11 mouse cellular contexts compared by ENCODE assay signal in genomic region chr6:97355141-97355540, GRCm38 (mm10).
DNase-seq lines count a peak whose midpoint lies in the region; ATAC-seq lines count a peak whose summit lies in the region.
"Had no signal": no experiment of that assay in that cellular context is flagged by ENCODE, and none has a peak within 500 bp of the region (broad histone marks: within the 10 kb centered on the region; RNA-seq: fewer than 3 reads in every experiment).

No protein-coding gene starts in this region.

- H3K36me3 ChIP-seq in forebrain, embryonic 10.5 days (replicated peaks): no peaks in the 10 kb centered on the region
- no peaks in the 10 kb centered on the region for H3K36me3 ChIP-seq in forebrain, embryonic 16.5 days (ENCODE audit: control insufficient read depth, insufficient read depth)
- no peaks in the 10 kb centered on the region for H3K36me3 ChIP-seq in hindbrain, embryonic 14.5 days (replicated peaks; ENCODE audit: control insufficient read depth, insufficient read depth)
- no peaks in the 10 kb centered on the region for H3K36me3 ChIP-seq in hindbrain, embryonic 16.5 days (ENCODE audit: control insufficient read depth, insufficient read depth, low read length)
- 0 out of 2 replicates have a peak, but pooled peaks cover 7% of the 10 kb centered on the region for H3K36me3 ChIP-seq in neural tube, embryonic 13.5 days
- H3K36me3 ChIP-seq in neural tube, embryonic 15.5 days: no peaks in the 10 kb centered on the region

- WGBS in forebrain, embryonic 10.5 days: 5% methylated on average over 8 of the region's 8 CpGs
- WGBS in forebrain, embryonic 16.5 days: 12% methylated on average over 8 of the region's 8 CpGs
- 10% methylated on average over 8 of the region's 8 CpGs for WGBS in hindbrain, embryonic 14.5 days
- WGBS in hindbrain, embryonic 16.5 days: 19% methylated on average over 8 of the region's 8 CpGs
- 12% methylated on average over 8 of the region's 8 CpGs for whole genome bisulfite sequencing in neural tube, embryonic 13.5 days
- WGBS in neural tube, embryonic 15.5 days: 23% methylated on average over 8 of the region's 8 CpGs

- peaks cover 39% of the 10 kb centered on the region for H3K27me3 ChIP-seq in forebrain, embryonic 10.5 days (ENCODE audit: poor library complexity, severe bottlenecking)
- H3K27me3 ChIP-seq in forebrain, embryonic 16.5 days (replicated peaks; ENCODE audit: control insufficient read depth, insufficient read depth, low read length): no peaks in the 10 kb centered on the region
- no peaks in the 10 kb centered on the region for H3K27me3 ChIP-seq in hindbrain, embryonic 14.5 days (ENCODE audit: control insufficient read depth, insufficient read depth, low read length)
- no peaks in the 10 kb centered on the region for H3K27me3 ChIP-seq in hindbrain, embryonic 16.5 days (replicated peaks; ENCODE audit: control insufficient read depth, insufficient read depth, low read length)
- no peaks in the 10 kb centered on the region for H3K27me3 ChIP-seq in neural tube, embryonic 13.5 days
- no peaks in the 10 kb centered on the region for H3K27me3 ChIP-seq in neural tube, embryonic 15.5 days (replicated peaks)

- H3K27ac ChIP-seq in forebrain, embryonic 10.5 days: peak overlapping the region; percentile 66
- H3K27ac ChIP-seq in forebrain, embryonic 16.5 days (ENCODE audit: low read length): no peak overlapping the region
- no peak overlapping the region for H3K27ac ChIP-seq in hindbrain, embryonic 14.5 days
- no peak overlapping the region for H3K27ac ChIP-seq in hindbrain, embryonic 16.5 days (ENCODE audit: low read depth, low read length)
- no peak overlapping the region for H3K27ac ChIP-seq in neural tube, embryonic 13.5 days (replicated peaks)
- H3K27ac ChIP-seq in neural tube, embryonic 15.5 days (replicated peaks): no peak overlapping the region

- no peak overlapping the region for H3K4me2 ChIP-seq in forebrain, embryonic 16.5 days (ENCODE audit: low read length)
- H3K4me2 ChIP-seq in hindbrain, embryonic 14.5 days (replicated peaks): peak overlapping the region; percentile 11; the same call in 1 of the 2 replicates
- H3K4me2 ChIP-seq in hindbrain, embryonic 16.5 days (ENCODE audit: low read length): no peak overlapping the region
- H3K4me2 ChIP-seq in neural tube, embryonic 13.5 days: 0 out of 2 replicates have a peak overlapping the region, but pooled peaks have one; percentile 11
- no peak overlapping the region for H3K4me2 ChIP-seq in neural tube, embryonic 15.5 days

- no peak for DNase-seq in forebrain, embryonic 10.5 days (ENCODE audit: extremely low spot score, low spot score)
- no peak for DNase-seq in hindbrain, embryonic 14.5 days (ENCODE audit: low spot score)
- DNase-seq in ovary, postnatal 36 days (ENCODE audit: low spot score): no peak
- DNase-seq: cerebellum, adult 2 months; lung, adult 18-20 months had no signal

- H3K9me3 ChIP-seq in forebrain, embryonic 10.5 days: no peaks in the 10 kb centered on the region
- no peaks in the 10 kb centered on the region for H3K9me3 ChIP-seq in forebrain, embryonic 16.5 days (ENCODE audit: control insufficient read depth, low read length)
- no peaks in the 10 kb centered on the region for H3K9me3 ChIP-seq in hindbrain, embryonic 14.5 days (ENCODE audit: control insufficient read depth, low read length)
- H3K9me3 ChIP-seq in hindbrain, embryonic 16.5 days (ENCODE audit: control insufficient read depth, low read length): no peaks in the 10 kb centered on the region
- H3K9me3 ChIP-seq in neural tube, embryonic 13.5 days: no peaks in the 10 kb centered on the region
- H3K9me3 ChIP-seq in neural tube, embryonic 15.5 days (replicated peaks): no peaks in the 10 kb centered on the region

- ATAC-seq in forebrain, embryonic 16.5 days: no peak
- no peak for ATAC-seq in hindbrain, embryonic 14.5 days (ENCODE audit: low FRiP score)
- ATAC-seq in hindbrain, embryonic 16.5 days: no peak
- no peak for ATAC-seq in neural tube, embryonic 13.5 days (ENCODE audit: low read depth)
- ATAC-seq in neural tube, embryonic 15.5 days (ENCODE audit: low FRiP score): no peak
- no peak for ATAC-seq in megakaryocyte progenitor cell, adult 5-6 weeks (replicated peaks; ENCODE audit: poor library complexity)
- ATAC-seq: inflammation-experienced regulatory T-cells, adult 6 months had no signal

- no peak overlapping the region; the same call in 1 of the 2 replicates for H3K4me3 ChIP-seq in forebrain, embryonic 10.5 days
- no peak overlapping the region for H3K4me3 ChIP-seq in forebrain, embryonic 16.5 days (replicated peaks; ENCODE audit: low read length)
- no peak overlapping the region for H3K4me3 ChIP-seq in hindbrain, embryonic 14.5 days (replicated peaks; ENCODE audit: low read length)
- H3K4me3 ChIP-seq in hindbrain, embryonic 16.5 days (ENCODE audit: low read length): no peak overlapping the region
- no peak overlapping the region for H3K4me3 ChIP-seq in neural tube, embryonic 13.5 days
- H3K4me3 ChIP-seq in neural tube, embryonic 15.5 days (replicated peaks): no peak overlapping the region

- H3K9ac ChIP-seq in forebrain, embryonic 16.5 days (replicated peaks; ENCODE audit: low read depth, low read length): no peak overlapping the region
- no peak overlapping the region for H3K9ac ChIP-seq in hindbrain, embryonic 14.5 days
- no peak overlapping the region for H3K9ac ChIP-seq in hindbrain, embryonic 16.5 days (ENCODE audit: low read depth, low read length)
- 0 out of 2 replicates have a peak overlapping the region, but pooled peaks have one; percentile 31 for H3K9ac ChIP-seq in neural tube, embryonic 13.5 days
- H3K9ac ChIP-seq in neural tube, embryonic 15.5 days (replicated peaks): no peak overlapping the region

- peaks cover 68% of the 10 kb centered on the region for H3K4me1 ChIP-seq in forebrain, embryonic 10.5 days
- H3K4me1 ChIP-seq in forebrain, embryonic 16.5 days (replicated peaks; ENCODE audit: control insufficient read depth, insufficient read depth, low read length): peaks cover 15% of the 10 kb centered on the region
- H3K4me1 ChIP-seq in hindbrain, embryonic 14.5 days (replicated peaks; ENCODE audit: control insufficient read depth, insufficient read depth, low read length): peaks cover 18% of the 10 kb centered on the region
- peaks cover 13% of the 10 kb centered on the region for H3K4me1 ChIP-seq in hindbrain, embryonic 16.5 days (ENCODE audit: control insufficient read depth, insufficient read depth, low read depth, low read length)
- peaks cover 42% of the 10 kb centered on the region for H3K4me1 ChIP-seq in neural tube, embryonic 13.5 days (replicated peaks)
- peaks cover 21% of the 10 kb centered on the region for H3K4me1 ChIP-seq in neural tube, embryonic 15.5 days

Comparison
In these comparisons a context has a peak if more than half of its experiments do, and no peak if none do; other contexts are left out.
1. H3K4me2 ChIP-seq: peak in hindbrain, embryonic 14.5 days (single experiment) and neural tube, embryonic 13.5 days (single experiment); none in forebrain, embryonic 16.5 days (single experiment), hindbrain, embryonic 16.5 days (single experiment) and neural tube, embryonic 15.5 days (single experiment).